Mouse (Mus musculus) liver, postnatal 0 days (tissue): ENCODE data around the gene Rabgap1l. TPM values are rescaled to one million over a fixed set of nuclear protein-coding genes. Genes with fewer than 3 reads are reported as not detected.
A peak's percentile ranks its signal among the peaks of the same experiment; 100 is the strongest.

ENCODE experiments used
- ATAC-seq: fragments of 200-750 bp; cut with Nextera tagmentation; 2 replicates; pipeline ENCODE4 v1.8.0; 2017; ENCODE audit warnings: mild to moderate bottlenecking, moderate library complexity
- DNase-seq: peaks from one replicate; pipeline ENCODE4 v3.0.0-alpha.2; 2016
- H3K27ac ChIP-seq: fragments of 300-500 bp; sonication (generic); 2 replicates; pipeline ENCODE4 v1.5.1; 2014; ENCODE audit warnings: antibody characterized with exemption, moderate library complexity, mild to moderate bottlenecking, low read depth
- H3K27me3 ChIP-seq: fragments of 300-500 bp; sonication (generic); 2 replicates; pipeline ENCODE4 v1.6.1; 2014; ENCODE audit warnings: low read length, control low read depth, mixed read lengths; ENCODE audit not compliant: insufficient read depth
- H3K36me3 ChIP-seq: fragments of 300-500 bp; sonication (generic); replicated peaks from 2 replicates; pipeline ENCODE4 v1.6.1; 2014; ENCODE audit warnings: mild to moderate bottlenecking, control low read depth, low read length, moderate library complexity, mixed read lengths; ENCODE audit not compliant: insufficient read depth
- H3K4me1 ChIP-seq: fragments of 300-500 bp; sonication (generic); 2 replicates; pipeline ENCODE4 v1.6.1; 2014; ENCODE audit warnings: antibody characterized with exemption, mild to moderate bottlenecking, control low read depth; ENCODE audit not compliant: insufficient read depth
- H3K4me2 ChIP-seq: fragments of 300-500 bp; sonication (generic); 2 replicates; pipeline ENCODE4 v1.6.1; 2014; ENCODE audit warnings: low read depth, mild to moderate bottlenecking, low read length, moderate library complexity, mixed read lengths
- H3K4me3 ChIP-seq: fragments of 300-500 bp; sonication (generic); 2 replicates; pipeline ENCODE4 v1.5.1; 2014; ENCODE audit warnings: low read depth, low read length
- H3K9ac ChIP-seq: fragments of 300-500 bp; sonication (generic); replicated peaks from 2 replicates; pipeline ENCODE4 v1.6.1; 2014; ENCODE audit warnings: mild to moderate bottlenecking, moderate library complexity
- H3K9me3 ChIP-seq: fragments of 300-500 bp; sonication (generic); 2 replicates; pipeline ENCODE4 v1.6.1; 2016; ENCODE audit warnings: mild to moderate bottlenecking, control low read depth, low read length, mixed read lengths
- CTCF ChIP-seq: sonication (generic); IDR thresholded peaks from 2 replicates; pipeline ENCODE4 v1.5.1; 2016; ENCODE audit warnings: antibody characterized with exemption, low read depth
- EP300 ChIP-seq: IDR thresholded peaks from 2 replicates; pipeline ENCODE4 v1.6.1; 2016; ENCODE audit warnings: antibody characterized with exemption, low read depth, mild to moderate bottlenecking
- WGBS: fragments of 180-500 bp; shearing (Covaris S2); extraction: QIAGEN DNeasy Blood & Tissue Kit; methylation state at CpG from one replicate; pipeline ENCODE4 v1.1.7; 2014; ENCODE audit not compliant: insufficient replicate concordance; 5-methylcytosine and 5-hydroxymethylcytosine counted together
- polyA plus RNA-seq: library from polyadenylated mRNA; unstranded; fragments of >200 nt; fragmentation: Nextera tagmentation; extraction: Ambion mirVana; gene quantifications from 2 replicates; pipeline ENCODE4 v1.2.1, GENCODE M21; 2015

Gene Rabgap1l
- polyA plus RNA-seq, 1 experiment from 2014 or later, result 21.6 TPM

DNA sequence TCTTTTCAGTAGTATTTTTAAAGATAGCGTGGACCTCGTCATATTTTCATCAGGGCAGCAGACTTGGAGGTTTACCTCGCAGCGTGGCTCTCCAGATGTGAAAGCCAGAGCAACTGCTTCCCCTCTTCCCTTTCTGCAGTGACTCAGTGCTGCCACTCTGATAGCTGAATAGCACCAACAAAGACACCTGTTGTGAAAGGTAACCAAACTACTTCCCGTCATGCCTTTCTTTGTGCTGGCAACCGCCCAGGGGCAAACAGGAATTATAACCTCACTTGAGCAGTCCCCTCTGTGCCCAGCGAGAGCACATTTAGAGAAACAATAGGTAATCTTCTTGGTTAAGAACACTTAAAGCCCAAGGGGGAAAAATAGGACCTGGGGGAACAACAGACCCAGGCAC lies 484.0 kb downstream of the Rabgap1l start:
- peak overlapping the region; percentile 26; the same call in 1 of the 2 replicates for H3K27ac ChIP-seq
- peak overlapping the region; percentile 59 for H3K4me2 ChIP-seq
- ATAC-seq, result peak; percentile 72
- 11% methylated on average over 7 of the region's 7 CpGs for WGBS
- H3K9ac ChIP-seq, result peak overlapping the region; percentile 16
- no peaks in the 10 kb centered on the region for H3K9me3 ChIP-seq
- peak; percentile 63 for DNase-seq
- peak overlapping the region; percentile 33 for H3K4me3 ChIP-seq
- H3K36me3 ChIP-seq, result no peaks in the 10 kb centered on the region
- peaks cover 12% of the 10 kb centered on the region for H3K4me1 ChIP-seq
- H3K27me3 ChIP-seq, result no peaks in the 10 kb centered on the region
- TF ChIP-seq EP300 (no peak), CTCF (peak; percentile 48)

DNA sequence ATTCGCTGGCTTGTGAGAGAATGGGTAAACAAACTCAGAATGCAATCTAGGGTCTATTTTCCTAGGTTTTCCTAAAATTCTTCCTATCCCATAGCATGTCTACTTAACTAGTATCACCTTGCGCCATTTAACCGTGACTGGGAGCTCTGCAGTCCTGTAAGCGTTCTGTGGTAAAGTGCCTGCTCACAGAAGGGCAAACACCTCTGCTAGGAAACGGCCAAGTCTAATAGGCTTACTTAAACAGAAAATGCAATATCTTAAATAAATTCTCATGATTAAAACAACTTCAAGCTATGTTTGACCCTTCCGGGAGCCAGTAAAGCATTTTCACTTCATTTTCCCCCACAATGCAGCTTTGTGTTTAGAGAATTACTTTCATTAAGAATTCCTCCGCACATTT lies 484.5 kb downstream of the Rabgap1l start:
- 49% methylated on average over 7 of the region's 7 CpGs for WGBS
- Histone ChIP-seq H3K27ac (peak overlapping the region; percentile 26; the same call in 1 of the 2 replicates), H3K4me2 (peak overlapping the region; percentile 59), H3K9ac (no peak overlapping the region; the same call in 1 of the 2 replicates), H3K4me1 (peaks cover 12% of the 10 kb centered on the region), H3K27me3 (no peaks in the 10 kb centered on the region), H3K4me3 (peak overlapping the region; percentile 33), H3K36me3 (no peaks in the 10 kb centered on the region), H3K9me3 (no peaks in the 10 kb centered on the region)
- ATAC-seq (no peak), DNase-seq (no peak)
- TF ChIP-seq CTCF (no peak), EP300 (no peak)

DNA sequence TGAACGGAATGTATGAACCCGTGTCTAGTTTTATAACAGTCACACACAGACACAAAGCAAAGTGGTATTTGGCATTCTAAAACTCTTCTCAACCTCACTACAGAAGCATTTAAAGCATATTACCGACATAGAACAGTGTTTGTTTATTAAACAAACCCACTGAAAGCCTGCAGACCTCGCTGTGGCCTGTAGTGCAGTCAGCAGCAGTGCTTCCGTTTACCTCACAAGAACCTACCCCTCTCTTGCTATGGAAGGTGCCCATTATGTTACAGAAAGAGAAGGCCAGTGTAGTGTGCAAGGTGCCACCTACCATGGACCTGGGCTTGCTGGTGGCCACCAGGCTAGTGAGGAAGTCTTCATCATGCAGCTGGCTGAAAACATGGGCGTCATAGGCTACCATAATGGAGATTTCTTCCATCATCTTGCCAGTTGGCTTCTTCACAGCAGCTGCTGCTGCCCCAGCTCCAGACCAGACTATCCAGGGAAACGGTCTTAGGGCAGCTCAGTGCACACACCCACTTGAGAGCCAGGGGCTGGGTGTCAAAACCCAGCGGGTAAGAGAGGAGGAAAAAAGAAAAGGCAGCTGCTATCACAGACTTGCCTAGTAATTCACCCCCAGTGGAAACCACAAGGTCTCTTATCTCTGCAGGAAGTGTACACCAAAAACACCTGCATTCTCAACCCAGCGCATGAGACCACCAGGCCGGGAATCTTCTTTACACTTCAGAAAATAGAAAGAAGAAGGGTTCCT lies 486.0 kb downstream of the Rabgap1l start:
- peak overlapping the region; percentile 36; the same call in 1 of the 2 replicates for H3K9ac ChIP-seq
- DNase-seq (peak; percentile 15), ATAC-seq (peak; percentile 56)
- 28% methylated on average over 10 of the region's 10 CpGs for WGBS
- no peaks in the 10 kb centered on the region for H3K36me3 ChIP-seq
- H3K4me1 ChIP-seq, result peaks cover 18% of the 10 kb centered on the region
- H3K4me3 ChIP-seq, result peak overlapping the region; percentile 15
- H3K4me2 ChIP-seq, result peak overlapping the region; percentile 61
- TF ChIP-seq CTCF (no peak), EP300 (peak; percentile 29)
- no peaks in the 10 kb centered on the region for H3K9me3 ChIP-seq
- peak overlapping the region; percentile 56 for H3K27ac ChIP-seq
- H3K27me3 ChIP-seq, result no peaks in the 10 kb centered on the region

DNA sequence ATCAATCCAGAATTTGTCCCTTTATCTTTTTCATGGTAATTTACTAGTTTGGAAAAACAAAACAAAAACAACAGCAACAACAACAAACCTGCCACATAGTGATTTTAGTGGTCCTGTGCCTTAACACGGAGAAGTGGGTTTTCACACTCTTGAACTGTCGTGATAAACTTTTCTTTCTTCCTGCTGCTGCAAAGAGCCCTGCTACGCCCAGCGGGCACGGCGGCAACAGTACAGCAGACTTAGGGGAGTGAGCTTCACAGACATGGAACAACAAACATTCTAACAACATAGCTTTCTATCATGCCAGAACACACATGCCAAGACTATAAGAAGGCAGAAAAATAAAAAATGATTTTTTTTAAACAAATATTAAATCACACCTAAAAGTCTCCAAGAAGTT lies 486.7 kb downstream of the Rabgap1l start:
- no peaks in the 10 kb centered on the region for H3K9me3 ChIP-seq

DNA sequence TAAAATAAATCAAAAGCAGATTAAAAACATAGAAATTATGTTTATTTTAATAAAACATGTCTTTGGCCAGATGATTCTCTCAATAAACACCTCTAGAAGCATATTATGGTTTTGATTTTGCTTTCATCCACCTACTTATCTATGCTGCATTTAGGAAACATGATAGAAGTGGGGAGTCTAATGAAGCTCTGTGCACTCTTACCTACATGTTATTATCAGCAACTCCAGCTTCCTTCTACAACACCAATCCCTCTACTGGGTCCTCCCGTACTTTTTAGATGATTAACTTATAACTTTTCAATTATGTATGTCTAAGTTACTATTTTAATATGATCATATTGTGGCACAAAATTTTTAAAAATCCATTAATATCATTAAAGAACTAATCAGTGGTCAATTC lies 487.2 kb downstream of the Rabgap1l start:
- Histone ChIP-seq H3K9me3 (no peaks in the 10 kb centered on the region), H3K4me3 (no peak overlapping the region), H3K9ac (no peak overlapping the region), H3K27ac (no peak overlapping the region), H3K27me3 (no peaks in the 10 kb centered on the region), H3K4me1 (peaks cover 19% of the 10 kb centered on the region), H3K36me3 (no peaks in the 10 kb centered on the region), H3K4me2 (no peak overlapping the region; the same call in none of the 2 replicates)
- ATAC-seq (no peak), DNase-seq (no peak)
- no peak for TF ChIP-seq CTCF
- no peak for TF ChIP-seq EP300
- whole genome bisulfite sequencing, result 36% methylated on average over 1 of the region's 1 CpGs

More for the DNA sequence above, 486.7 kb downstream of the Rabgap1l start:
- Histone ChIP-seq H3K4me1 (peaks cover 19% of the 10 kb centered on the region), H3K27ac (no peak overlapping the region), H3K4me2 (peak overlapping the region; percentile 38; the same call in 1 of the 2 replicates), H3K27me3 (no peaks in the 10 kb centered on the region), H3K9ac (no peak overlapping the region), H3K4me3 (peak overlapping the region; percentile 6), H3K36me3 (no peaks in the 10 kb centered on the region)
- no peak for TF ChIP-seq CTCF
- TF ChIP-seq EP300, result no peak
- DNase-seq (no peak), ATAC-seq (no peak)
- WGBS, result 37% methylated on average over 6 of the region's 6 CpGs

DNA sequence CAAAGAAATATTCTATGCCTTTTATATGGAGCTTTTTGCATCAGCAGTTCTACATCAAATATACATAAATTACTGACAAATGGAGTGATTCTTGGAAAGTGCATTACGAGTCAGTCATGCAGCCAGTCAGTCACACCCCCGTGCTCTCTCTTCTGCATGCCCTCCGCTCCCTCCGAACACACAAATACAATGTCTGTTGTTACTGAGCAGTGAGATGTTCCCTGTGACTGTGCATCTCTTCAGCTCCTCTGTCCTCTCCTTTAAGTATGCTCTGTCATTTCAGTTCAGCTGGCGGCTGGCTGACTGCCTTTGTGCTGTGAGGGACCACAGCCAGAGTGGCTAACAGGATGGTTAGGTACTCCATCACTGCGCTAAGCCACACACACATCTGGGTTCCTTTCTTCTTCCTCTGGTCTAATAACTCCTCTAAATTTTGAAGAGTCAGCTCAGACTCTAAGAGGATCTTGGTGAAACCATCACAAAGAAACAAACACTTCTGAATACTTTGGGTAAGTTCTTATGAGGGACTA lies 488.0 kb downstream of the Rabgap1l start:
- H3K9ac ChIP-seq, result no peak overlapping the region
- ATAC-seq (no peak), DNase-seq (no peak)
- no peaks in the 10 kb centered on the region for H3K27me3 ChIP-seq
- no peaks in the 10 kb centered on the region for H3K36me3 ChIP-seq
- H3K9me3 ChIP-seq, result no peaks in the 10 kb centered on the region
- peaks cover 19% of the 10 kb centered on the region for H3K4me1 ChIP-seq
- H3K4me3 ChIP-seq, result no peak overlapping the region
- H3K4me2 ChIP-seq, result 0 out of 2 replicates have a peak overlapping the region, but pooled peaks have one; percentile 27
- WGBS, result 64% methylated on average over 6 of the region's 6 CpGs
- TF ChIP-seq EP300 (no peak), CTCF (no peak)
- H3K27ac ChIP-seq, result no peak overlapping the region
